Mouse (Mus musculus) liver, postnatal 0 days (tissue): ENCODE measurements around the gene Cdkl5.

ENCODE experiments used
- CTCF ChIP-seq: sonication (generic); IDR thresholded peaks from 2 replicates; pipeline ENCODE4 v1.5.1; 2016; ENCODE audit warnings: antibody characterized with exemption, low read depth
- EP300 ChIP-seq: IDR thresholded peaks from 2 replicates; pipeline ENCODE4 v1.6.1; 2016; ENCODE audit warnings: antibody characterized with exemption, low read depth, mild to moderate bottlenecking

GRCm38 (mm10) chrX:160994543-160995121, at the start of gene Cdkl5:
- peak; percentile 38 for TF ChIP-seq CTCF
- no peak for TF ChIP-seq EP300
